Mouse (Mus musculus): Measurements from ENCODE around the gene Lbr.
"Not testable (repeated sequence)": the region's sequence is repeated elsewhere in the genome, so short reads cannot be mapped to it uniquely, and the experiment has no call there.

- TF ChIP-seq POLR2A (IDR thresholded peaks at IDR 0.05; ENCODE audit: borderline replicate concordance, extremely low read depth, low read depth, low read length); CTCF (IDR thresholded peaks at IDR 0.05; ENCODE audit: insufficient read depth, low read length): not testable (repeated sequence)
Measured at GRCm38 (mm10) chr1:181782600-181782999, 60.2 kb downstream of the Lbr start.

Data from lung, adult 2 months (tissue).